Mouse (Mus musculus): ENCODE results near the gene Apbb2.

DNA sequence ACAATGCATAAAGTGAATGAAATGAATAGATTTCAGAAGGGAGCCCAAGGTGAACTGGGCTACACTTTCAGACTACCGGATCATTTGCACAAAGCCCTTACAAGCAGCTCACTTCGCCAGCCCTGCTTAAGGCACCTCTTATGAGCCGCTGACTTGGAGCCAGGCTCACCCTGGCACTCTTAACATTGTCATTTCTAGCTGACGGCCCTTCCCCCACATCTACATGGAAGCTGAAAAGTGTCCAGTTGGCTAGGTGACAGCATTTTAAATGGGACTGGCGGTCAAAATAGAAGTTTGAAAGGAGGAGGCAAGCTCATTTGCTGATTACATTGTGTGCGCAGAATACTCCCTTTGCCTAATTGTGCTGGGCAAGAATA is 280.6 kb downstream of the Apbb2 start:
- TF ChIP-seq CTCF (conservative IDR thresholded peaks at IDR 0.05; ENCODE audit: insufficient read depth, insufficient read length, low read depth, low read length) (no peak), POLR2A (IDR thresholded peaks at IDR 0.05; ENCODE audit: low read depth, low read length) (no peak)

Data from kidney, adult 2 months (tissue).